Mouse (Mus musculus) left cerebral cortex, postnatal 10 days (tissue): Measurements from ENCODE around the gene Tjp3. TPM values are rescaled to one million over a fixed set of nuclear protein-coding genes. Genes with fewer than 3 reads are reported as not detected.

ENCODE experiments used
- DNase-seq, 2 experiments: peaks; one replicate each; pipeline ENCODE4 v3.0.0; 2021 to 2022; ENCODE audit warnings: low spot score in 2 of 2, mixed read lengths in 1 of 2; ENCODE audit errors: extremely low spot score in 1 of 2
- intact Hi-C: fragments of 180-260 bp; cut with DNase I; formaldehyde crosslinking; loops from one replicate; pipeline ENCODE4 v1.15.1; 2025
- total RNA-seq, 2 experiments: library from RNA; stranded (reverse); gene quantifications; 2 replicates each; pipeline ENCODE4 v1.2.3; 2021

The Tjp3 gene
- total RNA-seq, 2 experiments from 2014 or later = 0.39 to 0.49 TPM

GRCm38 (mm10) chr10:81320550-81321347 is 29.4 kb upstream of the Tjp3 start, which contains the start of gene Cactin:
Gene Cactin, plus strand, starts transcription at chr10:81321103.
- DNase-seq = peak; percentile 99 to 100
- intact Hi-C loops = loop anchor here (5.0 kb wide), 1 partner anchor 33 kb away; no protein-coding TSS in a partner anchor

GRCm38 (mm10) chr10:81319741-81320549 is 28.6 kb upstream of the Tjp3 start:
- DNase-seq = peak in 1 of 2 experiments; percentile 99
- intact Hi-C loops = loop anchor here (5.0 kb wide), 1 partner anchor 33 kb away; no protein-coding TSS in a partner anchor

- intact Hi-C loops = no loop called here
- DNase-seq = peak in 1 of 2 experiments; percentile 61
Observed at GRCm38 (mm10) chr10:81319330-81319699, 27.9 kb upstream of the Tjp3 start.

GRCm38 (mm10) chr10:81318589-81319329 is 27.4 kb upstream of the Tjp3 start:
- intact Hi-C loops = no loop called here
- DNase-seq = peak in 1 of 2 experiments; percentile 78

- intact Hi-C loops = no loop called here
- DNase-seq = peak in 1 of 2 experiments; percentile 75
Observed at GRCm38 (mm10) chr10:81317273-81317672, 25.9 kb upstream of the Tjp3 start.

- intact Hi-C loops = no loop called here
- no peak for DNase-seq
Observed at GRCm38 (mm10) chr10:81316338-81317060, 25.1 kb upstream of the Tjp3 start.

GRCm38 (mm10) chr10:81315587-81315986 is 24.2 kb upstream of the Tjp3 start:
- intact Hi-C loops = no loop called here
- no peak for DNase-seq

GRCm38 (mm10) chr10:81314201-81314600 is 22.8 kb upstream of the Tjp3 start:
- intact Hi-C loops = no loop called here

GRCm38 (mm10) chr10:81313581-81313980 is 22.2 kb upstream of the Tjp3 start:
- intact Hi-C loops = no loop called here
- DNase-seq = no peak

More at GRCm38 (mm10) chr10:81314201-81314600, 22.8 kb upstream of the Tjp3 start:
- DNase-seq = no peak

GRCm38 (mm10) chr10:81309571-81309970 is 18.2 kb upstream of the Tjp3 start:
- no peak for DNase-seq
- intact Hi-C loops = no loop called here

- DNase-seq = peak in 1 of 2 experiments; percentile 38
- intact Hi-C loops = no loop called here
Observed at GRCm38 (mm10) chr10:81306837-81307682, 15.7 kb upstream of the Tjp3 start.

GRCm38 (mm10) chr10:81306173-81306668 is 14.8 kb upstream of the Tjp3 start:
- DNase-seq = no peak
- intact Hi-C loops = no loop called here

- intact Hi-C loops = no loop called here
- no peak for DNase-seq
Observed at GRCm38 (mm10) chr10:81305663-81306062, 14.3 kb upstream of the Tjp3 start.

GRCm38 (mm10) chr10:81304597-81305238 is 13.3 kb upstream of the Tjp3 start:
- intact Hi-C loops = no loop called here
- DNase-seq = peak in 1 of 2 experiments; percentile 69

- intact Hi-C loops = no loop called here
- DNase-seq = no peak
Observed at GRCm38 (mm10) chr10:81303761-81304160, 12.4 kb upstream of the Tjp3 start.

- DNase-seq = no peak
- intact Hi-C loops = no loop called here
Observed at GRCm38 (mm10) chr10:81303258-81303657, 11.9 kb upstream of the Tjp3 start.

- peak in 1 of 2 experiments; percentile 69 for DNase-seq
- intact Hi-C loops = no loop called here
Observed at GRCm38 (mm10) chr10:81302781-81303218, 11.4 kb upstream of the Tjp3 start.
